Mouse (Mus musculus) heart, postnatal 0 days (tissue): Measurements from ENCODE around the gene Tas2r135.

Experiments used
- CTCF ChIP-seq: IDR thresholded peaks from 2 replicates; pipeline ENCODE4 v1.5.1; 2016; ENCODE audit warnings: antibody characterized with exemption, control low read depth, low read depth
- EP300 ChIP-seq: IDR thresholded peaks from 2 replicates; pipeline ENCODE4 v1.6.1; 2016; ENCODE audit warnings: antibody characterized with exemption, low read depth

DNA sequence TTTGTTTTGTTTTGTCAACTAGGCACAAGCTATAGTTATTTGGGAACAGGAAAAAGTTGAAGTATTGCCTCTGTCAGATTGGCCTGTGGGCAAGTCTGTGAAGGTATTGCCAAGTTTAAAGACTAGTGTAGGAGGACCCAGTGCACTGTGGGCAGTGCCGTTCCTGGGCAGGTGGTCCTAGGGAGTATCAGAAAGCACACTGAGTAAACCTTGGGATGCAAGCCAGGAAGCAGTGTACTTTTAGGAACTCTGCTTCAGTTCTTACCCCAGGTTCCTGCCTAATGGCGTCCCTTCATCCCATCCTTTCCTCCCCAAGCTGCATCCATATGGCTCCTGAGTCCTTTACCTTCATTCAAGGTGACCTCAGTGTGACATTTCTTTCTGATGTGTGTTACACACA, 30.1 kb upstream of the Tas2r135 start:
- TF ChIP-seq CTCF (no peak), EP300 (no peak)
